Mouse (Mus musculus) heart, embryonic 16.5 days (tissue): ENCODE measurements around the gene Gm29666. TPM values are rescaled to one million over a fixed set of nuclear protein-coding genes. Genes with fewer than 3 reads are reported as not detected.

Experiments
- ATAC-seq: fragments of 200-750 bp; cut with Nextera tagmentation; replicated peaks from 2 replicates; pipeline ENCODE4 v1.8.0; 2017; ENCODE audit warnings: moderate number of reproducible peaks; ENCODE audit not compliant: insufficient read depth, low FRiP score; ENCODE audit errors: extremely low read depth
- H3K27ac ChIP-seq: fragments of 300-500 bp; sonication (generic); 2 replicates; pipeline ENCODE4 v1.5.1; 2014; ENCODE audit warnings: mild to moderate bottlenecking, low read length, control low read depth, moderate library complexity
- H3K27me3 ChIP-seq: fragments of 300-500 bp; sonication (generic); 2 replicates; pipeline ENCODE4 v1.6.1; 2014; ENCODE audit warnings: low read length, mixed read lengths; ENCODE audit not compliant: control insufficient read depth, insufficient read depth
- H3K36me3 ChIP-seq: fragments of 300-500 bp; sonication (generic); 2 replicates; pipeline ENCODE4 v1.6.1; 2014; ENCODE audit not compliant: control insufficient read depth, insufficient read depth
- H3K4me1 ChIP-seq: fragments of 300-500 bp; sonication (generic); 2 replicates; pipeline ENCODE4 v1.6.1; 2014; ENCODE audit warnings: low read length, mixed read lengths; ENCODE audit not compliant: control insufficient read depth, insufficient read depth
- H3K4me2 ChIP-seq: fragments of 300-500 bp; sonication (generic); 2 replicates; pipeline ENCODE4 v1.6.1; 2014; ENCODE audit warnings: low read depth, mild to moderate bottlenecking, control low read depth, low read length
- H3K4me3 ChIP-seq: fragments of 300-500 bp; sonication (generic); 2 replicates; pipeline ENCODE4 v1.5.1; 2014; ENCODE audit warnings: mild to moderate bottlenecking, control low read depth, low read length
- H3K9ac ChIP-seq: fragments of 300-500 bp; sonication (generic); 2 replicates; pipeline ENCODE4 v1.6.1; 2014; ENCODE audit warnings: low read length, control low read depth
- H3K9me3 ChIP-seq: fragments of 300-500 bp; sonication (generic); replicated peaks from 2 replicates; pipeline ENCODE4 v1.6.1; 2016; ENCODE audit warnings: low read length; ENCODE audit not compliant: control insufficient read depth
- WGBS: fragments of 180-500 bp; shearing (Covaris S2); extraction: QIAGEN DNeasy Blood & Tissue Kit; methylation state at CpG from one replicate; pipeline ENCODE4 v1.1.7; 2014; 5-methylcytosine and 5-hydroxymethylcytosine counted together
- polyA plus RNA-seq: library from polyadenylated mRNA; unstranded; fragments of >200 nt; fragmentation: Nextera tagmentation; extraction: Ambion mirVana; gene quantifications from 2 replicates; pipeline ENCODE4 v1.2.1, GENCODE M21; 2015

Gm29666 gene
- 0.52 and 0.56 TPM in 2 replicates for polyA plus RNA-seq

DNA sequence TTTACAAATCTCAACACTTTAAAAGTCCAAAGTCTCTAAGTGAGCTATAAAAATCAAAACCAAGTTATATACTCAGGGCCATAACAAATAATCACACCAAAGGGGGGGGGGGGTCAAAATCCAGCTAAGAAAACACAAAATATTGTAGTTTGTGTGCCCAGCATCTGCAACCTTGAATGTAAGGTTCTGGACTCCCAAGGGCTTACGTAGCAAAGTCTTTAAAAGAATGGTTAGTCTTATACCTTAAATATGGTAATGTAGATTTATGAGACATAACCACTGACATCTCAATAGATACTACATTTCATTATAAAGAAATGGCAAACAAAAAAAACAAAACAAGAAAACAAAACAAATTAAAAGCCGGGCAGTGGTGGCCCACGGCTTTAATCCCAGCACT, at the start of gene Gm29666:
Gene Gm29666, minus strand, starts transcription at position 101 of the 400 bp plus-strand sequence.
- peaks cover 14% of the 10 kb centered on the region for H3K4me1 ChIP-seq
- no peak within 1 kb of the TSS for H3K9ac ChIP-seq
- no peaks in the 10 kb centered on the region for H3K9me3 ChIP-seq
- no peak for ATAC-seq
- no peak within 1 kb of the TSS for H3K4me3 ChIP-seq
- no peaks in the 10 kb centered on the region for H3K27me3 ChIP-seq
- H3K36me3 ChIP-seq = no peaks in the 10 kb centered on the region
- no peak within 1 kb of the TSS for H3K27ac ChIP-seq
- WGBS = 91% methylated on average over 3 of the region's 3 CpGs
- H3K4me2 ChIP-seq = no peak within 1 kb of the TSS

DNA sequence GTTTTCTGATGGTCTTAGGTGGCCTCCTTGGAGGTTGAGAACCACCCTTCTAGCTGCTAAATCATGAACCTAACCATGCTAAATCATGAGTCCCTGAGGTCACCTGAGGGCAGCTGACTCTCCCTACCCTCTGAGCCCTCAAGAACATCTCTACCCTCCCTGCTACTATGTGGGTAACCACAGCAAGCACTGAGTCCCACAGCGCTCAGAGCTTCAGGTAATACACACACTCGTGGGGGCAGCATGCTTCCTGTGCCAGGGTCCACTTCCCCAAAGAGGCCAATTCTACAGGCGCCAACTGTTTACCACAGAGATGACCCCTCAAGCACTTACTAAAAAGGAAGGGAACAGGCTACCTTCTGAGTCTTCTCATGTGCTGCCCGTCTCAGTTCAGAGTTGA, 48.7 kb upstream of the Gm29666 start:
- H3K27ac ChIP-seq = no peak overlapping the region

DNA sequence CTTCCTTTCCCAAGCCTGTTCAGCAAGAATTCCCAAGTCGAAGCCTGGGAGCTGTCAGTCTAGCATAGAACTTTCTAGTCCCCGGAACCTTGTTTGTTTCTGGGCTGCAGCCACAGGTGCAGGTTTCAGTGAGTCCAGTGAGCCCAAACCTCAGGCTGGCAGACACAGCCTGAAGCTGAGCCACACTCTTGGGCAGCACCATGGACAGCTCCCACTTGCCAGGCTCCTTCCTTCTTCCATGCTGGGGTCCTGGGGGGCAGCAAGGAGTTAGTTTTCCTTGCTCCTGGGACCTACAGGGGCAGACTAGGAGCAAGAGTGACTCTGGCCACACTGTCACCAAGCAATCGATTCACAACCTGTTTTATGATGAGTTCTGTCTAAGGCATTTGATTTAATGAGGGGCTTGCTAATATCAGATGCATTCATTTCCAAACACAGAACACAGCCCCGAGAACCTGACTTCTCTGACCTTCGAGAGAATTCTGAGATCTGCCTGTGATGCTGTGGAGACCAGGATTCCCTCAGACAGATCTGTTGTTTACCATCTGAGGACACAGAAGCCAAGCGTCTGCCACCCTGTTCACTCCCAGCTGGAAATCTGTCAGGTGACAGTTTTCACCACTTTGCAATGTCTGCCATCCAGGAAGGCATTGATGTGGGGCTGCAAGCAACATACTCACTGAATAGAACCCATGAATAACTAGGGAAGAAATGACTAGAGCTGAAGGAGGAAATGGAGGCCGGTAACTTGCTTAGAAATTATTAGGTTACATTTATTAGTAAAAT, 45.9 kb upstream of the Gm29666 start:
- Histone ChIP-seq H3K27ac (no peak overlapping the region), H3K36me3 (no peaks in the 10 kb centered on the region), H3K4me2 (no peak overlapping the region), H3K27me3 (no peaks in the 10 kb centered on the region), H3K4me3 (no peak overlapping the region), H3K9ac (no peak overlapping the region), H3K4me1 (no peaks in the 10 kb centered on the region), H3K9me3 (no peaks in the 10 kb centered on the region)
- WGBS = 45% methylated on average over 7 of the region's 7 CpGs
- ATAC-seq = no peak

More for the DNA sequence above, 48.7 kb upstream of the Gm29666 start:
- H3K27me3 ChIP-seq = no peaks in the 10 kb centered on the region
- no peaks in the 10 kb centered on the region for H3K4me1 ChIP-seq
- H3K36me3 ChIP-seq = no peaks in the 10 kb centered on the region
- H3K4me3 ChIP-seq = no peak overlapping the region
- no peak overlapping the region for H3K9ac ChIP-seq
- H3K4me2 ChIP-seq = no peak overlapping the region
- no peaks in the 10 kb centered on the region for H3K9me3 ChIP-seq
- no peak for ATAC-seq
- WGBS = 78% methylated on average over 4 of the region's 4 CpGs

DNA sequence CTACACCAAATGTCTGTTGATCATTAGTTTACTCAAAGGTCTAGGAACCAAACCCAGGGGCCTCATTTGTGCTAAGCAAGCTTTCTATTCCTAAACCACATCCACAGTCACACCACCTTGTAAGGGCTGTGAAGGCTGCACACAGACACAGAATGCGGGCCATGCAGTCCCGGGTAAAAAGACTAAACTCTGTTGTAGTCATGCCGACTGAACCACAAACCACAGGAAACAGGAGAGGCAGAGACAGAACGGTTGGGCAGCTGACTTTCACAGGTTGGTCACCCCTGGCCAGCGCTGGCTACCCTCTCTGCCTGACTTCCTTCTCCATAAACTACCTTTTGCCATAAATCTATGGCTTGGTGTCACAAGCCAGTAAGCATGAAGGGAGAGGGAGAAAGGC, 44.9 kb upstream of the Gm29666 start:
- H3K27ac ChIP-seq = no peak overlapping the region
- no peaks in the 10 kb centered on the region for H3K27me3 ChIP-seq
- no peak overlapping the region for H3K9ac ChIP-seq
- ATAC-seq = no peak
- no peak overlapping the region for H3K4me2 ChIP-seq
- no peaks in the 10 kb centered on the region for H3K9me3 ChIP-seq
- no peak overlapping the region for H3K4me3 ChIP-seq
- H3K4me1 ChIP-seq = no peaks in the 10 kb centered on the region
- WGBS = 76% methylated on average over 5 of the region's 5 CpGs
- H3K36me3 ChIP-seq = 0 out of 2 replicates have a peak, but pooled peaks cover 3% of the 10 kb centered on the region

DNA sequence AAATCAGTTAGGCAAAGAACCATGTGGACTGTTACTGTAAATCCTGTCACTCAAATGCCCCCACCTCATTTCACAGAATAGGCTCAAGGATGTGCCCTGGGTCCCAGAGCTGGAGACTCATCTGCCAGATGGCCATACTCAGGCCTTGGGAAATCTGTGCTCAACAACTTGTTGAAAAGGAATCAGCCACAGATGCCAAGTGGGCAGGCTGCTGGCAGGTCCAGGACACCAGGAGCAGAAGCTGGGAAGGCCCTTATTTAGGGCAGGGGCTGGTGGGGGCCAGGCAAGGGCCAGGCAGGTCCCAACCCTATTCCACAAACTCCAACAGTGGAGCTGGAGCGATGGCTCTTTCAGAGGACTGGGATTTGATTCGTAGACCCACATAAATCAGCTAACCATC, 42.7 kb upstream of the Gm29666 start:
- Histone ChIP-seq H3K4me1 (no peaks in the 10 kb centered on the region), H3K4me3 (no peak overlapping the region), H3K27ac (no peak overlapping the region), H3K9me3 (no peaks in the 10 kb centered on the region), H3K36me3 (0 out of 2 replicates have a peak, but pooled peaks cover 3% of the 10 kb centered on the region), H3K27me3 (no peaks in the 10 kb centered on the region), H3K9ac (no peak overlapping the region), H3K4me2 (no peak overlapping the region)
- 88% methylated on average over 2 of the region's 2 CpGs for WGBS
- no peak for ATAC-seq

DNA sequence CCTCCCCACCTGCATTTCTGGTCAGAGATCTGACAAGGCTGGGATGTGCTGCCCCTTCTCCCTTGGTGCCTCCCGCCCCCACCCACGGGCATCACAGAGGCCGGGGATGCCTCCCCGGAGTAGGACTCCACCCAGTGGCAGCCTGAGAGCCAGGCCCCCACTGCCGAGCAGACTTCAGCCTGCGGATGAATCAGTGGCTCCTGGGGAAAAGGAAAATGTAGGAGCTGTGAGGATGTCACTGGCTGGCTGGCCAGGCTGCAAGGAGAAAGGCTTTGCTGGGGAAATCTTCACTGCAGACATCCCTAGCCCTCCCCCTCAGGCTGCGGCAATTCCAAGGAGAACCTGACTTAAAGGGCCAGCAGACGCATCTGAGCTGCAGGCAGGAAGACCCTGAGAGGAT, 40.9 kb upstream of the Gm29666 start:
- H3K9ac ChIP-seq = no peak overlapping the region
- H3K27me3 ChIP-seq = no peaks in the 10 kb centered on the region
- no peaks in the 10 kb centered on the region for H3K4me1 ChIP-seq
- WGBS = 33% methylated on average over 8 of the region's 8 CpGs
- 0 out of 2 replicates have a peak, but pooled peaks cover 3% of the 10 kb centered on the region for H3K36me3 ChIP-seq
- no peaks in the 10 kb centered on the region for H3K9me3 ChIP-seq
- no peak overlapping the region for H3K27ac ChIP-seq
- H3K4me2 ChIP-seq = no peak overlapping the region
- no peak for ATAC-seq
- H3K4me3 ChIP-seq = no peak overlapping the region

DNA sequence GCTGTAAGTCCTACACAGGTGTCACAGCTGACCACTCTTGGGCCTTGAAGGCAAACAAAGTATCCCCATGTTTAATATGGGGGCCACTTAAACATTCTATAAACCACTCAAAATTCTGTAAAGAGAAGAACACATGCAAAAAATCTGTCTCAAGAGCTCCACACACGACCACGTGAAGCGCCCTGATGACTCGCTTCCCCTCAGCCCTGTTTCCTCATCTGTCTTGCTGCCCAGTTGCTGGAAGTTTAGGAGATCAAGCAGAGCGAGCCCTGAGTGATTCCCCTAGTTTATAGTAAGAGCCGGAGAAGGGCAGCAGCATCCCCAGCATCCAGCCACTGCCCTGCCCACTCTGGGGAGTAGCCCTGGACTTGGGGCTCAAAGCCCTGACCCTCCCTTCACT, 40.1 kb upstream of the Gm29666 start:
- 75% methylated on average over 6 of the region's 6 CpGs for WGBS
- Histone ChIP-seq H3K4me2 (no peak overlapping the region), H3K4me3 (no peak overlapping the region), H3K4me1 (no peaks in the 10 kb centered on the region), H3K36me3 (peaks cover 6% of the 10 kb centered on the region; the same call in 1 of the 2 replicates), H3K9ac (no peak overlapping the region), H3K9me3 (no peaks in the 10 kb centered on the region), H3K27ac (no peak overlapping the region), H3K27me3 (no peaks in the 10 kb centered on the region)
- ATAC-seq = no peak

DNA sequence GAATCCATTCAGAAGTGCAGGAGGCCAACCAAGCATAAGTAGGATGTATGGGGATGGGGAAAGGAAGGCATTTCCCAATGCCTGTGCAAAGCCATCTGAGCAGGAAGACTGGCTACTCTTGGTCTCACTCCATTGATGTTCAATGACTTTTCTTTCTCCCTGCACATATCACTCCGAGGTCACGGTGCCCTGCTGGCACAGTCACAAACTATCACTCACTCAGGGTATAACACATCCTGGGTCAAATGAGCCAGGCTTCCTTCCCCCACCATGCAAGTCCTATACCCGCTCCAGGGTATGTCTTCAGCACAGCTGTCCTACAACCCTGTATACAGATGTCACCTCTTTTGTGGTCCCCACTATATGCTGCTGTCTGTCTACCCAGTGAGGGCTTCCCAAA, 38.5 kb upstream of the Gm29666 start:
- Histone ChIP-seq H3K4me1 (no peaks in the 10 kb centered on the region), H3K27me3 (no peaks in the 10 kb centered on the region), H3K9ac (no peak overlapping the region), H3K27ac (no peak overlapping the region), H3K4me3 (no peak overlapping the region), H3K4me2 (no peak overlapping the region), H3K36me3 (peaks cover 6% of the 10 kb centered on the region), H3K9me3 (no peaks in the 10 kb centered on the region)
- no peak for ATAC-seq
- 85% methylated on average over 3 of the region's 3 CpGs for WGBS

DNA sequence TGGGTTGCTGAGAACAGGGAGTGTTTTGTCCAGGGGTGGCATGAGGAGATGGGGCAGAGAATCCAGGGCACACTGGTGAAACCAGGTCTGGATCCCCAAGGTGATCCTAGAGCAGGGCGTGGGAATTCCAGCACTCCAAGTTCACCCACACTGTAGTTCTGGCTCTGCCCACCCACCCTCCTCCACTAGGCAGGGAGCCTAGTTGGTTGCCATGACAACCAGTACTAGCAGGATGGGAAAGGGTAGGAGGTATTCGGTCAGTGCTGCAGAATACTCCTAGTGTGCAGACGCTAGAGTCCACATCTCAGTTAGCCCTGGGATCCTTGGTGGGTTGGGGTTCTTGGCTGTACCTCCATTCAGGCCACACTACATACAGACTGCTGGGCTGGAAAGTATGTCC, 38.0 kb upstream of the Gm29666 start:
- no peaks in the 10 kb centered on the region for H3K9me3 ChIP-seq
- no peak overlapping the region for H3K4me3 ChIP-seq
- H3K9ac ChIP-seq = no peak overlapping the region
- peaks cover 6% of the 10 kb centered on the region for H3K36me3 ChIP-seq
- ATAC-seq = no peak
- WGBS = 49% methylated on average over 3 of the region's 3 CpGs
- H3K4me1 ChIP-seq = no peaks in the 10 kb centered on the region
- no peaks in the 10 kb centered on the region for H3K27me3 ChIP-seq
- no peak overlapping the region for H3K27ac ChIP-seq
- no peak overlapping the region for H3K4me2 ChIP-seq
